31 mouse cellular contexts compared by ENCODE assay signal in genomic region chr11:53618619-53619198, GRCm38 (mm10). TPM values are rescaled to one million over a fixed set of nuclear protein-coding genes. Genes with fewer than 3 reads are reported as not detected.
DNase-seq lines count a peak whose midpoint lies in the region; ATAC-seq and TF ChIP-seq lines count a peak whose summit lies in the region.
"Had no signal": no experiment of that assay in that cellular context is flagged by ENCODE, and none has a peak within 500 bp of the region (broad histone marks: within the 10 kb centered on the region; RNA-seq: fewer than 3 reads in every experiment).

Il4 (minus strand) TSS chr11:53618669.

- peaks cover 58% of the 10 kb centered on the region for H3K4me1 ChIP-seq in liver, embryonic 11.5 days (replicated peaks; ENCODE audit: control insufficient read depth, insufficient read depth, low read length)
- H3K4me1 ChIP-seq in liver, postnatal 0 days (ENCODE audit: insufficient read depth): peaks cover 6% of the 10 kb centered on the region
- peaks cover 54 to 69% of the 10 kb centered on the region in 2 experiments for H3K4me1 ChIP-seq in MEL (ENCODE audit: control insufficient read depth in 1 of 2, insufficient read depth in 2 of 2, low read length in 2 of 2)
- H3K4me1 ChIP-seq in liver, embryonic 15.5 days (replicated peaks): peaks cover 59% of the 10 kb centered on the region
- H3K4me1 ChIP-seq: forebrain, embryonic 13.5 days; hindbrain, embryonic 12.5 days; hindbrain, embryonic 15.5 days had no signal

- H3K27me3 ChIP-seq in liver, embryonic 11.5 days (replicated peaks; ENCODE audit: control insufficient read depth, insufficient read depth, low read length): no peaks in the 10 kb centered on the region
- H3K27me3 ChIP-seq in liver, postnatal 0 days (ENCODE audit: insufficient read depth, low read length): no peaks in the 10 kb centered on the region
- no peaks in the 10 kb centered on the region for H3K27me3 ChIP-seq in MEL (ENCODE audit: control insufficient read depth in 1 of 2, insufficient read depth in 2 of 2, low read length in 2 of 2)
- no peaks in the 10 kb centered on the region for H3K27me3 ChIP-seq in liver, embryonic 15.5 days
- H3K27me3 ChIP-seq: forebrain, embryonic 13.5 days; hindbrain, embryonic 12.5 days; hindbrain, embryonic 15.5 days had no signal

- no peaks in the 10 kb centered on the region for H3K9me3 ChIP-seq in liver, embryonic 11.5 days (ENCODE audit: control insufficient read depth, low read length)
- H3K9me3 ChIP-seq in liver, postnatal 0 days (ENCODE audit: low read length): no peaks in the 10 kb centered on the region
- H3K9me3 ChIP-seq in MEL (replicated peaks; ENCODE audit: insufficient read depth, low read length): no peaks in the 10 kb centered on the region
- H3K9me3 ChIP-seq in liver, embryonic 15.5 days (replicated peaks): no peaks in the 10 kb centered on the region; the same call in 1 of the 2 replicates
- H3K9me3 ChIP-seq: forebrain, embryonic 10.5 days; forebrain, embryonic 13.5 days; hindbrain, embryonic 15.5 days had no signal

- no peak for TF ChIP-seq POLR2A in MEL (IDR thresholded peaks at IDR 0.05; ENCODE audit: control insufficient read depth in 1 of 2, insufficient read depth in 1 of 2, low read depth in 1 of 2, low read length in 2 of 2, poor library complexity in 1 of 2)

- no peak for TF ChIP-seq RAD21 in MEL (IDR thresholded peaks at IDR 0.05; ENCODE audit: low read depth, low read length)

- DNase-seq in liver, embryonic 11.5 days (ENCODE audit: low spot score): no peak
- DNase-seq in liver, postnatal 0 days: no peak
- DNase-seq in 416B (ENCODE audit: low read depth) (peak; percentile 50), MEL (ENCODE audit: low read depth, low spot score) (peak; percentile 41)
- no peak for DNase-seq in embryo, embryonic 9.5 days (ENCODE audit: extremely low spot score)
- no peak for DNase-seq in ovary, adult 18-20 months (ENCODE audit: low spot score)
- no peak for DNase-seq in urinary bladder, adult 2 months (ENCODE audit: low spot score)
- DNase-seq: adrenal gland, adult 2 months; adrenal gland, postnatal 14 days; B cell, adult 2 months; cerebellum, adult 11-12 months; cerebellum, adult 8-10 months; cerebellum, postnatal 10 days; cerebellum, postnatal 36 days; embryo, embryonic 11 days; gastrocnemius, postnatal 10 days; gastrocnemius, postnatal 36 days had no signal

- TF ChIP-seq EP300 in liver, postnatal 0 days (IDR thresholded peaks at IDR 0.05; ENCODE audit: low read depth): no peak
- peak; percentile 52 to 77; a peak in 2 of 4 replicates for TF ChIP-seq EP300 in MEL (IDR thresholded peaks at IDR 0.05; ENCODE audit: low read depth in 1 of 2, low read length in 2 of 2)

- peak within 1 kb of the TSS; percentile 54 for H3K4me2 ChIP-seq in liver, embryonic 11.5 days
- no peak within 1 kb of the TSS for H3K4me2 ChIP-seq in liver, postnatal 0 days (ENCODE audit: low read depth, low read length)
- H3K4me2 ChIP-seq in liver, embryonic 15.5 days: no peak within 1 kb of the TSS
- H3K4me2 ChIP-seq: forebrain, embryonic 13.5 days; heart, embryonic 11.5 days; hindbrain, embryonic 12.5 days; hindbrain, embryonic 15.5 days had no signal

- peak within 1 kb of the TSS; percentile 58; the same call in 1 of the 2 replicates for H3K27ac ChIP-seq in liver, embryonic 11.5 days (ENCODE audit: low read depth, low read length)
- H3K27ac ChIP-seq in liver, postnatal 0 days (ENCODE audit: low read depth): no peak within 1 kb of the TSS
- H3K27ac ChIP-seq in MEL (ENCODE audit: control insufficient read depth, low read depth, low read length): peak within 1 kb of the TSS; percentile 97
- peak within 1 kb of the TSS; percentile 38; the same call in 1 of the 2 replicates for H3K27ac ChIP-seq in liver, embryonic 15.5 days (replicated peaks)
- H3K27ac ChIP-seq: forebrain, embryonic 10.5 days; forebrain, embryonic 13.5 days; hindbrain, embryonic 12.5 days; hindbrain, embryonic 15.5 days had no signal

- no peak for TF ChIP-seq CTCF in liver, postnatal 0 days (IDR thresholded peaks at IDR 0.05; ENCODE audit: low read depth)
- TF ChIP-seq CTCF in MEL (IDR thresholded peaks at IDR 0.05 in 2 of 3, conservative IDR thresholded peaks at IDR 0.05 in 1 of 3; ENCODE audit: control insufficient read depth in 1 of 3, insufficient read depth in 1 of 3, low read depth in 2 of 3, low read length in 3 of 3, poor library complexity in 1 of 3, severe bottlenecking in 1 of 3): no peak

- no peak for ATAC-seq in liver, embryonic 11.5 days (replicated peaks; ENCODE audit: low FRiP score)
- no peak for ATAC-seq in liver, postnatal 0 days
- no peak for ATAC-seq in liver, embryonic 15.5 days (ENCODE audit: insufficient read depth)
- ATAC-seq: forebrain, embryonic 13.5 days; forebrain, embryonic 16.5 days had no signal

- WGBS in liver, embryonic 11.5 days: 58% methylated on average over 7 of the region's 7 CpGs
- WGBS in liver, postnatal 0 days (ENCODE audit: insufficient replicate concordance): 51% methylated on average over 7 of the region's 7 CpGs
- 33% methylated on average over 7 of the region's 7 CpGs for WGBS in liver, embryonic 15.5 days (ENCODE audit: insufficient replicate concordance)

- H3K4me3 ChIP-seq in liver, embryonic 11.5 days (ENCODE audit: low read depth, low read length): no peak within 1 kb of the TSS
- H3K4me3 ChIP-seq in liver, postnatal 0 days (ENCODE audit: low read depth, low read length): no peak within 1 kb of the TSS
- peak within 1 kb of the TSS; percentile 83 to 97 for H3K4me3 ChIP-seq in MEL (ENCODE audit: control insufficient read depth in 1 of 2, insufficient read depth in 1 of 2, low read depth in 2 of 2, low read length in 2 of 2)
- no peak within 1 kb of the TSS for H3K4me3 ChIP-seq in liver, embryonic 15.5 days (replicated peaks)
- H3K4me3 ChIP-seq: forebrain, embryonic 10.5 days; forebrain, embryonic 13.5 days; hindbrain, embryonic 12.5 days; hindbrain, embryonic 15.5 days had no signal

- no peak within 1 kb of the TSS for H3K9ac ChIP-seq in liver, embryonic 11.5 days (ENCODE audit: low read depth, low read length)
- no peak within 1 kb of the TSS for H3K9ac ChIP-seq in liver, postnatal 0 days (replicated peaks)
- peak within 1 kb of the TSS; percentile 54 for H3K9ac ChIP-seq in MEL (ENCODE audit: control insufficient read depth, low read depth, low read length, poor library complexity, severe bottlenecking)
- H3K9ac ChIP-seq in liver, embryonic 15.5 days: no peak within 1 kb of the TSS
- H3K9ac ChIP-seq: forebrain, embryonic 13.5 days; hindbrain, embryonic 12.5 days; hindbrain, embryonic 15.5 days had no signal

- no peaks in the 10 kb centered on the region for H3K36me3 ChIP-seq in liver, embryonic 11.5 days (ENCODE audit: control insufficient read depth, insufficient read depth, low read length)
- no peaks in the 10 kb centered on the region for H3K36me3 ChIP-seq in liver, postnatal 0 days (replicated peaks; ENCODE audit: insufficient read depth, low read length)
- peaks cover 0 to 65% of the 10 kb centered on the region in 2 experiments; a peak in 2 of 4 replicates for H3K36me3 ChIP-seq in MEL (ENCODE audit: control insufficient read depth in 1 of 2, insufficient read depth in 2 of 2, low read length in 2 of 2)
- no peaks in the 10 kb centered on the region for H3K36me3 ChIP-seq in liver, embryonic 15.5 days (replicated peaks)
- H3K36me3 ChIP-seq: forebrain, embryonic 10.5 days; hindbrain, embryonic 12.5 days; hindbrain, embryonic 15.5 days had no signal

- peaks cover 22% of the 10 kb centered on the region for H3K79me2 ChIP-seq in MEL (ENCODE audit: control insufficient read depth, insufficient read depth, low read length, poor library complexity)

TF ChIP-seq in MEL, 35 proteins besides CTCF, POLR2A, EP300 and RAD21:
- TF ChIP-seq MEF2A (IDR thresholded peaks at IDR 0.05; ENCODE audit: extremely low read depth, insufficient replicate concordance, low read depth, low read length, poor library complexity, severe bottlenecking) (0 out of 2 replicates have a peak, but pooled peaks have one; percentile 17), MAZ (IDR thresholded peaks at IDR 0.05; ENCODE audit: low read depth, low read length) (no peak), TBP (IDR thresholded peaks at IDR 0.05; ENCODE audit: low read depth, low read length) (no peak), GATA1 (IDR thresholded peaks at IDR 0.05; ENCODE audit: low read depth, low read length) (peak; percentile 74), NELFE (IDR thresholded peaks at IDR 0.05; ENCODE audit: low read depth, low read length) (no peak), POLR2AphosphoS2 (IDR thresholded peaks at IDR 0.05; ENCODE audit: low read length) (no peak), SMC3 (IDR thresholded peaks at IDR 0.05; ENCODE audit: low read depth, low read length) (no peak), ZNF384 (IDR thresholded peaks at IDR 0.05; ENCODE audit: low read depth, low read length) (peak; percentile 89), MYB (IDR thresholded peaks at IDR 0.05; ENCODE audit: low read depth, low read length) (no peak), ZKSCAN1 (IDR thresholded peaks at IDR 0.05; ENCODE audit: low read depth, low read length) (no peak), ZMIZ1 (IDR thresholded peaks at IDR 0.05; ENCODE audit: low read depth, low read length) (no peak), SIN3A (IDR thresholded peaks at IDR 0.05; ENCODE audit: low read length) (peak; percentile 24; the same call in 1 of the 2 replicates), GABPA (IDR thresholded peaks at IDR 0.05; ENCODE audit: low read depth, low read length) (no peak), KAT2A (conservative IDR thresholded peaks at IDR 0.05; ENCODE audit: low read depth, low read length) (0 out of 2 replicates have a peak, but pooled peaks have one; percentile 37), RCOR1 (IDR thresholded peaks at IDR 0.05; ENCODE audit: low read depth, low read length) (peak; percentile 56; the same call in 1 of the 2 replicates), TCF12 (IDR thresholded peaks at IDR 0.05; ENCODE audit: low read depth, low read length) (peak; percentile 89), ETS1 (IDR thresholded peaks at IDR 0.05; ENCODE audit: low read depth, low read length) (peak; percentile 82), JUND (IDR thresholded peaks at IDR 0.05; ENCODE audit: low read depth, low read length) (no peak)

RNA-seq across cellular contexts. Expression of gene Il4, which starts in this region (rescaled TPM):
- polyA plus RNA-seq in liver, embryonic 11.5 days (2014; fragmentation: Nextera tagmentation; extraction: Ambion mirVana): 1.9 and 3.2 TPM in 2 replicates
- 0.28 TPM in 1 of 2 replicates, not detected in the other for polyA plus RNA-seq in liver, postnatal 0 days (2015; fragmentation: Nextera tagmentation; extraction: Ambion mirVana)
- 9.4 and 10.4 TPM in 2 replicates for total RNA-seq in MEL (2012; rRNA removed)
- 1 to 10 TPM in 1 of 2 experiments, not detected in 1; 4.3 TPM for polyA plus RNA-seq in MEL (2012; ENCODE audit: insufficient read depth in 1 of 2, insufficient read length in 2 of 2, low read depth in 1 of 2, low replicate concordance in 2 of 2, missing spikeins in 1 of 2)
- polyA plus RNA-seq in liver, embryonic 15.5 days (2015; fragmentation: Nextera tagmentation; extraction: Ambion mirVana): 0.35 and 0.52 TPM in 2 replicates
- 0.19 and 0.37 TPM in 2 replicates for polyA plus RNA-seq in urinary bladder, adult 2 months (2012; rRNA removed)
- total RNA-seq: adrenal gland, adult 2 months; adrenal gland, postnatal 14 days; adrenal gland, postnatal 4 days; gastrocnemius, adult 18-20 months; gastrocnemius, postnatal 10 days; gastrocnemius, postnatal 36 days; heart, adult 8-10 months; heart, postnatal 25 days had no signal
- polyA plus RNA-seq: adrenal gland, adult 2 months; brain, embryonic 14.5 days; cortical plate, adult 2 months; heart, postnatal 0 days had no signal

Comparison
In these comparisons a context has a peak if more than half of its experiments do, and no peak if none do; other contexts are left out.
1. DNase-seq: peak in 416B (single experiment) and MEL (single experiment); none in liver, embryonic 11.5 days (single experiment), liver, postnatal 0 days (single experiment), embryo, embryonic 9.5 days (single experiment), ovary, adult 18-20 months (single experiment) and urinary bladder, adult 2 months (single experiment).
2. H3K4me3 ChIP-seq: peak in MEL (2 of 2); none in liver, embryonic 11.5 days (single experiment), liver, postnatal 0 days (single experiment) and liver, embryonic 15.5 days (single experiment).